Mouse (Mus musculus): ENCODE measurements around the gene Dus2.

The Dus2 gene

DNA sequence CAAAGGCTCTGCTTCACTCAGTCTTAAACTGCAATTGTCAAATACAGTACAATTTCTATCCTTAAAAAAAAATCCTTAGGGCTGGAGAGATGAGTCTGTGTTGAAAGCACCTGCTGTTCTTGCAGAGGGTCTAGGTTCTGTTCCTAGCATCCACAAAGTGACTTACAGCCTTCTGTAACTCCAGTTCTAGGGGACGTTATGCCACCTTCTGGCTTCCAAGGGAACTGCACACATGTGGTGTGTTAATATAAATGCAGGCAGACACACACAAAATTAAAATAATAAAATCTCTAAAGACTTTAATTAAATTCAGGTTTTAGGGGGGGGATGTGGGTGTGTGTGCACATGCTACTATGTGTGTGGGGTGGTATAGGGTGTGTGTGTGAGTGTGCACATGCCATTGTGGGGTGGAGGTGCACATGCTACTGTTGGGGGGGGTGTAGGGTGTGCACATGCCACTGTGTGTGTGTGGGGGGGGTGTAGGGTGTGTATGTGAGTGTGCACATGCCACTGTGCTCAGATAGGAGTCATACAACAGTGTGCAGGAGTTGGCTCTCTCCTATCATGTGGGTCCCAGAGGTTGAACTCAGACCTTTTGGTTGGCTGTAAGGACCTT lies 86.4 kb downstream of the Dus2 start:
- no peak for DNase-seq

DNA sequence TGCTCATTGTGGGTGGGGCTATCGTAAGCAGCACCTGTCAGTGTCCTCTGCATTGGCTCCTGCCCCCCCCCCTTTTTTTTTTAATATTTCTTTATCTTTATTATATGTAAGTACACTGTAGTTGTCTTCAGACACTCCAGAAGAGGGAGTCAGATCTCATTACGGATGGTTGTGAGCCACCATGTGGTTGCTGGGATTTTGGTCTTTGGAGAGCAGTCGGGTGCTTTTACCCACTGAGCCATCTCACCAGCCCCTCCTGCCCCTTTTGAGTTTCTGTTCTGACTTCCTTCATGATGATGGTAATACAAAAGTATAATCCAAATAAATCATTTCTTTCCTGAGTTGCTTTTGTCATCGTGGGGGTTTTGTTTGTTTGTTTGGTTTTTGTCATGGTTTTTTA lies 111.2 kb downstream of the Dus2 start:
- no peak for DNase-seq
